Mouse (Mus musculus) left cerebral cortex, postnatal 25 days (tissue): ENCODE measurements around the gene Atpaf2. TPM values are rescaled to one million over a fixed set of nuclear protein-coding genes. Genes with fewer than 3 reads are reported as not detected.

Source experiments
- DNase-seq, 2 experiments: peaks; one replicate each; pipeline ENCODE4 v3.0.0; 2022; ENCODE audit warnings: low spot score in 2 of 2, mixed read lengths in 1 of 2
- intact Hi-C: fragments of 180-260 bp; cut with DNase I; formaldehyde crosslinking; loops from one replicate; pipeline ENCODE4 v1.15.1; 2025
- total RNA-seq, 2 experiments: library from RNA; stranded (reverse); gene quantifications; 2 replicates each; pipeline ENCODE4 v1.2.3; 2021

Gene Atpaf2
- total RNA-seq, 2 experiments from 2014 or later = 25.0 to 31.8 TPM

- no peak for DNase-seq
- intact Hi-C loops = loop anchor here (1.0 to 5.0 kb wide), 3 partner anchors 106 to 212 kb away; no protein-coding TSS in a partner anchor
Measured at GRCm38 (mm10) chr11:60412921-60413320, 5.3 kb downstream of the Atpaf2 start.

GRCm38 (mm10) chr11:60412173-60412572 is 6.1 kb downstream of the Atpaf2 start:
- intact Hi-C loops = loop anchor here (1.0 to 5.0 kb wide), 3 partner anchors 105 to 211 kb away; no protein-coding TSS in a partner anchor
- peak; percentile 72 to 81 for DNase-seq

GRCm38 (mm10) chr11:60406606-60407005 is 11.7 kb downstream of the Atpaf2 start:
- DNase-seq = no peak
- intact Hi-C loops = no loop called here

- intact Hi-C loops = loop anchor here (5.0 kb wide), 2 partner anchors 45 to 145 kb away; partner anchors contain the start of genes Drc3 and Tom1l2
- DNase-seq = peak; percentile 58 to 90
Measured at GRCm38 (mm10) chr11:60397172-60397571, 21.1 kb downstream of the Atpaf2 start.

GRCm38 (mm10) chr11:60396546-60396945 is 21.7 kb downstream of the Atpaf2 start:
- intact Hi-C loops = loop anchor here (5.0 kb wide), 2 partner anchors 44 to 144 kb away; partner anchors contain the start of genes Drc3 and Tom1l2
- peak; percentile 26 to 33 for DNase-seq

GRCm38 (mm10) chr11:60391346-60391745 is 26.9 kb downstream of the Atpaf2 start:
- peak in 1 of 2 experiments; percentile 13 for DNase-seq
- intact Hi-C loops = no loop called here

GRCm38 (mm10) chr11:60387944-60388343 is 30.3 kb downstream of the Atpaf2 start:
- DNase-seq = no peak
- intact Hi-C loops = no loop called here

GRCm38 (mm10) chr11:60385946-60386345 is 32.3 kb downstream of the Atpaf2 start:
- intact Hi-C loops = no loop called here
- no peak for DNase-seq

GRCm38 (mm10) chr11:60384762-60385421 is 33.4 kb downstream of the Atpaf2 start:
- peak; percentile 74 to 88 for DNase-seq
- intact Hi-C loops = no loop called here

- intact Hi-C loops = no loop called here
Measured at GRCm38 (mm10) chr11:60383518-60383917, 34.7 kb downstream of the Atpaf2 start.

GRCm38 (mm10) chr11:60374481-60374880 is 43.8 kb downstream of the Atpaf2 start:
- intact Hi-C loops = no loop called here
- no peak for DNase-seq

More at GRCm38 (mm10) chr11:60383518-60383917, 34.7 kb downstream of the Atpaf2 start:
- DNase-seq = no peak

GRCm38 (mm10) chr11:60370431-60370830 is 47.8 kb downstream of the Atpaf2 start:
- DNase-seq = no peak
- intact Hi-C loops = no loop called here

GRCm38 (mm10) chr11:60369448-60369847 is 48.8 kb downstream of the Atpaf2 start:
- intact Hi-C loops = no loop called here
- DNase-seq = no peak

GRCm38 (mm10) chr11:60368909-60369308 is 49.3 kb downstream of the Atpaf2 start:
- intact Hi-C loops = no loop called here
- no peak for DNase-seq

GRCm38 (mm10) chr11:60367256-60367655 is 51.0 kb downstream of the Atpaf2 start:
- intact Hi-C loops = no loop called here
- no peak for DNase-seq

- intact Hi-C loops = no loop called here
- no peak for DNase-seq
Measured at GRCm38 (mm10) chr11:60366239-60367019, 51.8 kb downstream of the Atpaf2 start.

GRCm38 (mm10) chr11:60360631-60361201 is 57.5 kb downstream of the Atpaf2 start:
- intact Hi-C loops = no loop called here

GRCm38 (mm10) chr11:60359936-60360335 is 58.3 kb downstream of the Atpaf2 start:
- intact Hi-C loops = no loop called here
- no peak for DNase-seq

More at GRCm38 (mm10) chr11:60360631-60361201, 57.5 kb downstream of the Atpaf2 start:
- no peak for DNase-seq

GRCm38 (mm10) chr11:60359138-60359537 is 59.1 kb downstream of the Atpaf2 start:
- intact Hi-C loops = no loop called here
- no peak for DNase-seq

- DNase-seq = no peak
- intact Hi-C loops = no loop called here
Measured at GRCm38 (mm10) chr11:60358548-60358947, 59.7 kb downstream of the Atpaf2 start.
